Mouse (Mus musculus) layer of hippocampus, adult 18-20 months (tissue): ENCODE results near the gene Tle4. TPM values are rescaled to one million over a fixed set of nuclear protein-coding genes. Genes with fewer than 3 reads are reported as not detected.

Source experiments
- DNase-seq, 2 experiments: peaks; one replicate each; pipeline ENCODE4 v3.0.0; 2022; ENCODE audit warnings: low spot score in 2 of 2
- total RNA-seq, 2 experiments: library from RNA; stranded (reverse); gene quantifications; 2 replicates each; pipeline ENCODE4 v1.2.3; 2021

Tle4 gene
- total RNA-seq, 2 experiments from 2014 or later: 44.4 TPM

- DNase-seq: peak in 1 of 2 experiments; percentile 20
Observed at GRCm38 (mm10) chr19:14416845-14417244, 181.0 kb downstream of the Tle4 start.

GRCm38 (mm10) chr19:14415996-14416395, 181.9 kb downstream of the Tle4 start:
- DNase-seq: no peak

- no peak for DNase-seq
Observed at GRCm38 (mm10) chr19:14414957-14415356, 182.9 kb downstream of the Tle4 start.

GRCm38 (mm10) chr19:14406603-14407002, 191.2 kb downstream of the Tle4 start:
- DNase-seq: peak in 1 of 2 experiments; percentile 8
